Mouse (Mus musculus): ENCODE measurements at regions not wholly inside any gene's neighbourhood (a gene's known extent, or its start where the extent isn't known, plus 50 kb on each side); places are given as distances from the start of the nearest gene placed in this dataset.

DNA sequence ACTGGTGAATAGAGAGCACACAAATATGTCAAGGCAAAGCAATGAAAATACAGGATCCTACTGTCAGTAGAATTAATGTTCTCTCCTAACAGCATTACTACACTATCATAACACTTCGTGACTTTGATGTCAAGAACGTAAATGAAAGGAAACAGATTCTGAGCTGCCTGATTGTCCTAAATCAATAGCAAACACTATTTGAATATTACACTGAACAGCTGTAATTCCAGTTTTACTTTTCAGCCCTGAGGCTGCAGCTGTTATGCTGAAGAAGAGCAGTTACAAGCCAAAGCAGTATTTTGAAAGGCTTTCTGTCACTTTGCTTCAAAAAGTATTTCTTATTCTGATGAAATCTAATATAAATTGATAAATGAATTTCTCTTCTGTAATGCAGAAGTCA is 828.7 kb upstream of the Adgrl2 start:
- DNase-seq (ENCODE audit: low spot score in 2 of 2): no peak

DNA sequence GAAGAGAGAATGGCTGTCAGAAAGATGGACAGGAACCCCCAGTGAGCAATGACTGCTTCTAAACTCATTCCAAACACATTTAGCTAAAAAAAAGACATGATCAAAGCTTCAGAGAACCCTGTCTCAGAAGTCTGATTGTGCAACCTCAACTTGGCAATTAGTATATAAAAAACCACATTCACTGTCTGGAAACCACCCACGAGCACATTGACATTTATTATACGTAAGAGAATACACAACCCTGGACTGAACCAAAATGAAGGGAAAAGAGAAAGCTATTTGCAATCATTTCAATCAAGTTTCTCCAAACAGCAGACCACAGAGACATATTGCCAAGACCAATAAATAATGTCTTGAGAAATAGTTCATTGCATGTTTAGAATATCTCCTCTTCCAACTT is 820.7 kb upstream of the Adgrl2 start:
- DNase-seq (ENCODE audit: low spot score in 2 of 2): no peak

DNA sequence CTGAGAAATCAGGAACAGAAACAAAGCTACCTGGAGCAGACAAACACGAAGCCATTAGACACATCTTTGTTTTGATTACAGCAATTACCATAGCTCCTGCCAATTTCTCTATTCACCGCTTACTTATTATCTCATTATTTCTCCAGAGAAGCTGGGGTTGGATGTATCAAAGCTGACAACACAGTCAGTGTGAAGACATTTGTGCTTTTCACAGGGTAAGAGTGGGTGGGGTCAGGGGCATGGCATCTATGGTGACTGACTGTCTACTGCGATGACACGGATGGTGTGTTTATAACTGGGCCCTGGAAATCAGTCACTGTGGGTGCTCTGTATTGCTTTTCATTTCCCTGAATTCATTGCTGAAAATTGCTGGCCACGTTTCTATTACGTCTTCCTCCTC is 815.0 kb upstream of the Adgrl2 start:
- no peak for DNase-seq (ENCODE audit: low spot score in 2 of 2)

DNA sequence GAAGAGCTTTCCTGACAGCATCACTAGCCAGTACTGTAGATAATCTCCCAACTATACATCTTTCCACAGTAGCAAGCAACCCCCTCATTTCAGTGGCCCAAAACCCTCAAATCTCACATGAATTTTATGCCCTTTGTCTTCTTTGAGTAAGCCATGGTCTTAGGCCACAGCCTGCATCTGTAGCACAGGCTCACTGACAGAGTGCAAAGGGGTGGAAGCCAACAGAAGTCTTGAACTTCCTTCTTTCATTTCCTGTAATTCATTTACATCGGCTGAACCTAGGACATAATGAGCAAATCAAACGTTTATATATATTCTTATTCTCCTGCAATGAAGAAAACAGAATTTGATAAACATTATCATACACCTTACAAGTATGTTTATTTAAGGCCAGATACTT is 805.8 kb upstream of the Adgrl2 start:
- no peak for DNase-seq (ENCODE audit: low spot score in 2 of 2)

DNA sequence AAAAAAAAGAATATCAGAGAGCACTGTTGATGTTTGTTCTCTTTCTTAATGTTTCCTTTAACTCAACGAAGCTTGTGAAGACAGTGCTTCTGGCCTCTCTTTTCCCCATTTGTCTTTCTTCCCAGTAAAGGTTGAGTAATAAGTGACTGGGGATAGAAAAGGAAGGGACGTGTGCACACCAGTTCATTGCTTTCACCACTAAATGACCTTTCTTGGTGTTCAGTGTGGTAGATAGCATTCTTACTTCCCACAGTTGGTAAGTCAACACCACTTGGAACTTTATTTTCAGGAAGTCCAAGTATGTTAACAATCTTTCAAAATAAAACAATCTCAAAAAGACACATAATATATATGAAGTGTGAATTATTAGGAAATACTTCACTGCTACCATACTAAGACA is 801.2 kb upstream of the Adgrl2 start:
- DNase-seq (ENCODE audit: low spot score in 2 of 2): no peak

DNA sequence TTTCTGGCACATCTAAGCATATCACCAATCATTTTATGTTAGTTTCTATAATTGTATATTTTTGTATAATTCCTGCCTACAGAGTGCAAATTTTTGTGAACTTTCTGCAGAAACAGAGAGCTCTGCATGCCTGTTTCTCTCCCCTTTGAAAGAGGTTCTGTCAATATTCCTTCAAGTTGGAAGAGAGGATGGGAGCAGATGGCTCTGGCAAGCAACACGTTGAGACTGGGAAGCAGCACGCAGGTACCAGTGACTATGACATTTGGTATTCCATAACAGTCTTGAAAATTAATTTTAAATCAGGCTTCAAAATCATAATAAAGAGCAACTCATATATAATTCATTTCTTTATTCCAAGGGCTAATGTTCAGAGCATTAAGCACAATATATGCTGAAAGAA is 795.7 kb upstream of the Adgrl2 start:
- no peak for DNase-seq (ENCODE audit: low spot score in 2 of 2)

DNA sequence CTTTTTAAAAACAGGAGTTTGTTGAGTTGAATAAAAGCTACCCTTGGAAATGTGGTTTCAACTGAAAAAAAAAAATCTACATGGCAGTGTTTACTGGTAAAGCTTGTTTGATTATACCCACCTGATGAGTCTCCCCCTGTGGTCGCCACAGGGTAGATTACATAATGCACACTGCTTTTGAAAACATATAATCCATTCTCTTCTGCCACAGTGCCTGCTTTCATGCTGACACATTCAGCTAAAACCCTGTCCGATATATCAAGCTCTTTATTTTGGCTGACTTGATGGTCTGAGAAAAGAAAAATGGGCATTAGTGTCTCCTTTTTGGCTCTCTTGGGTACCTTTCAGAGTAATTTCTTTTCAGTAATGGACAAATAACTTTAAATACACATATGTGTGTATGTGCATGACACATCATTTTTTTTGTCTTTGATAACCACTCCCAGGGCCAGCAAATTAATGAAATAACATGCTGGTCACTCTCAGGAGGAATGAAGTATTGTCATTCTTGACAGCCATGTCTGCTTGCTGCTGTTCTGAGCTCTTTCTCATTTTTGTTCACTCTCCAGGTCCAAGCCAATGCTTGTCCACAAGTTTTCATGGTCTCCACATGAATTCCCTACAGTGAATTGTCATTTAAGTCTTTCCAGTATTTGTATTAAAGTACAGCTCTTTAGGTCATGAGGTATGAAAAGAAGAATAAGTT is 793.7 kb upstream of the Adgrl2 start:
- no peak for DNase-seq (ENCODE audit: low spot score in 2 of 2)

DNA sequence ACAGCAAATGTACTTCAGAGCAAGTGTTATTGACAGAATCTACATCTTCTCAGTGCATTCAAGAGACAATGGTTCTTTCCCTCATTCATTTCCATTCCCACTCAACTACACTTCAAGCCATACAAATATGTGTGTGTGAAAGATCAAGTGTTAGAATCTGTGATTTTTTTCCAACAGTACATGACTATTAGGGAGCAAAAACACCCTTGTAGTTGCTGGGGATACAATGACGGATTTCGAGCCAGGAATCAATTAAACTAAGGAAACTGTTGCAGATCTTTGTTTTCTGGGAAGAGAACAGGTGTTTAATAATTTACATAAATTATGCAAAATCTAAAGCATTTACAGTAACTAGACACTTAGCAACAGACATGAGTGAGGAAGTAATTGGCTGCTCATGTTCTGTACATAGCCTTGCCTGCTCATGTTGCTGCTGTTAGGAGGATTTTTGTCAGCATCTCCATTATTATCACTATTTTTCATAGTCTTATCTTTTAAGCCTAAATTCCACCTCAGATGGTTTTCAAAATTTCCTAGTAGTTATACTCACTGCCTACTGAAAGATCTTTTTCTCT is 777.6 kb upstream of the Adgrl2 start:
- DNase-seq (ENCODE audit: low spot score in 2 of 2): no peak

DNA sequence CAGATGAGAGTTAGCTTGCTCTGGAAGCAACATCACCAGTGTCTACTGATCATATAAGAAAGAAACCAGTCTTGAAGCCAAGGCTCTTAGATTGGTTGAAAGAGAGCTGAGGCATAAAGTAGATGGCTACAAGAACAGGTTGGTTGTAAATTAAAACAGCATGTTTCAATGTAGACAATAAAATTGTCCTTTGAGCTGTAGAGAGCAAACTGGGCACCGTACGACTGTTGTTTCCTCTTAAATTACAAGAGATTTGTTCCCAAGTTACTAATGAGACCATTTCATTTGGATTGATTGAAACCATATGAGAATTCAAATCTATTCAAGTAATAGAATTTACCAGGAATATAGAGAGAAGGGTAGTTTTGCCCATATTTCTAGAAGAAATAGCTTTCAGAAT is 770.9 kb upstream of the Adgrl2 start:
- DNase-seq (ENCODE audit: low spot score in 2 of 2): no peak

DNA sequence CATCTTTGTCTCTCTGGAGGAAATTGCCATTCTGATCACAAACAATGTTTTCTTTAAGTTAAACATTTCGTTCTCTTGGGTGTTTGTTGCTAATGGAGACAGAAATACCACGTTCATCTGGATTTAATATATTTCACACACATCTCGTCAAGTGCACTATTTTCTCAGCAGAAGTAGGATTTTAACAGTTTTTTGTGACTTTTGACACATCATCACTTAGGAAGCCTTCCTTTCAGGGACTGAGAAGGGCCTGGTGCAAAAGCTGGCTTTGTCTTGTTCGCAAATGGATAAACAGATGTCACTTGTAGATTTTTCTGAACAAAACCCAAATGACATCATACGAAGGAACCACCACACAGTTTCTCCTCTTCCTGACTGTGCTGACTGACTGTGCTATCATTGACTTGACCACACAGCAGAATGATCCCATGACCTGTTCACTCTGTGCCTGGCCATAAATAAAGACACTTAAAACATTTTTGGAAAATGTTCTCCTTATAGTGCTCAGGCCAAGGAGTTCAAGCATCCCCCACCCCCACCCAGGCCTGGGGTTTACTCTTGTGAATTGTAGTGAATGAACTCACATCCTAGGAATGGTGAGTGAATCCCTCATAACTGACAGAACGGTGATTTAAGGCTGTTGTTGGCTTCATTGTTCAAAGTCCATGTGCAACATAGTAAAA is 767.7 kb upstream of the Adgrl2 start:
- DNase-seq (ENCODE audit: low spot score in 2 of 2): no peak

DNA sequence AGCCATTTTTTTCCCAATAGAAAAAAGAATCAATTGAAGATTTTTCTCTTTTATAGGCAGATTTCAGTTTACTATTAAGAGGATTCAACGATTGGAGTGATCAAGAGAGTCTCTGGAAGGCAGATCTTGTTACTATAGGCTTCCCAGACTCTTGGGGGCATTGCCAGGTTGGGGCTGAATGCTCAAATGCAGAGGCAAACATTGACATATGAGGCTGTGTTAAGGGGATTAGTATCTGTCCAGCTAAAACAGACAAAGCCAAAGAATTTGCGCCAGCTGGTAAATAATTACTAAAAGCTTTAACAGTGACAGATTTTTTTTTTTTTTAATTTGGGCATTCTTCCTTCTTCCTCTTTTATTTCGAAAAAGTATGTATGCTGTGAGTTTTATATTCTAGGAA is 745.7 kb upstream of the Adgrl2 start:
- no peak for DNase-seq (ENCODE audit: low spot score in 2 of 2)

DNA sequence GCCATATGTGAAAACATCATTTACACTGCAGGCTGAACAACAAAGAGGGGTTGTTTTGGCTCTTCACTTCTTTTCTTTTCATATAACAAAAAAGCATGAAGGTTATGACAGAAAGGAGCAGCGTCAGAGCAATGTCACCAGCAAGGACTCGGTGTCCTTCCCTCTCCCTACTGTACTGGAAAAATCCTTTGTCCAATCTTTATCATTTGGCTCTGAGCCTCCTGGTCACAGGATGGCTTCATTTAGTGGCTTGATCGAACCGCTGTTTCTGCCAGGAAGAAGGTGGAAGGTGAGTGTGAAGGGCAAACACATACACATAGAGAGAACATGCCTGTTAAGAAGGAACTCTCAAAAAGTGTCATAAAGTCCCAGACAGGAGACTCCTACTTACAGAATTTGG is 735.9 kb upstream of the Adgrl2 start:
- DNase-seq (ENCODE audit: low spot score in 2 of 2): no peak

DNA sequence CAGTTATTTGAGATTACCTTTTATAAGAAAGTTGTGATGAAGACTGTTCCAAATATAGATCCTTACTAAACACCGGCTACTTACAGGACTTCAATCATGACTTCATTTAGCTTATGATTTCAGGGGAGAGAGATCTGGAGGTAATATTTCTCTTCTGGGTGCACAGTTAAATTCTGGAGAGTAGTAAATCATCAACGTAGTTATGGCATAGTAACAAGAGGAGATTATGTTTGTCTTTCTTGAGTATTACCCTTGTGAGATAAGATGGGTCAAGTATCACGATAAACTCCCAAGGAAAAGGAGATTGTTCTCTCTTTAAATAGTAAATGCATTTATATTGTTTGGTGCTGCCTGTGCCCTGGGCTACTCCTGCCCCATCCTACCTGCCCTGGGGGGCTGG is 734.5 kb upstream of the Adgrl2 start:
- DNase-seq (ENCODE audit: low spot score in 2 of 2): no peak

DNA sequence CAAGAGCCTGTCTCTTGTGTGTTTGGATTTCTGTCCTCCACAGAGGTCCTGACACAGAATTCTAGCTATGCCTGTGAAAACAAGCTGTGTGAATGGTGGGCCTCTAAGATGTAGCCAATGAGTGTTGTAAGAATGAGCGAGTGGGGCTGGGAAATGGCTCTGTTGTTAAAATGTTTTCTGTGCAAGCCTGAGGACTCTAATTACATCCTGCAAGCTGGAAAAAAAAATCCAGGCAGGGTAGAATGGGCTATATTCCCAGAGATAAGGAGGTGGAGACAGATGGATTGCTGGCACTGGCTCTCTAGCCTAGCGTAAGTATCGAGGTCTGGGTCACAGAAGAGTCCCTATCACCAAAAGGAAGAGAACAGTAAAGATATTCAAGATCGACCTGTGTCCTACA is 731.5 kb upstream of the Adgrl2 start:
- DNase-seq (ENCODE audit: low spot score in 2 of 2): no peak

DNA sequence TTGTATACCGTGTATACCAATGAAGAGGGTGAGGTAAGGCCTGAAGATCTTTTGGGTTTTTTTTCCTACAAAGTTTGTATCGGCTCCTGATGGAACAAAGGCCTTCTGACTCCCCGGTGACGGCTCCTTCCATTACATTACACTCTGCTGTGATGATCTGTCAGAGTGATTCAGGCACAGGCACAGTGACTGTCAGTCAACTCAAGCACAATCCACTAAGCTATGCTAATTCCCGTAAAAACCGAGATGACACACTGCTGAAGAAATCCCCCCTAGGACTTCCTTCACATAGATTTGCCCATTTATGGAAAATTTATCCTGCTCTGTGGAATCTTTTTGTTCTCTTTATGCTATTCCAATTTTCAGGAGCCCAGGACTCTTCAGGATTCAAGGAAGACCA is 730.0 kb upstream of the Adgrl2 start:
- DNase-seq (ENCODE audit: low spot score in 2 of 2): no peak

DNA sequence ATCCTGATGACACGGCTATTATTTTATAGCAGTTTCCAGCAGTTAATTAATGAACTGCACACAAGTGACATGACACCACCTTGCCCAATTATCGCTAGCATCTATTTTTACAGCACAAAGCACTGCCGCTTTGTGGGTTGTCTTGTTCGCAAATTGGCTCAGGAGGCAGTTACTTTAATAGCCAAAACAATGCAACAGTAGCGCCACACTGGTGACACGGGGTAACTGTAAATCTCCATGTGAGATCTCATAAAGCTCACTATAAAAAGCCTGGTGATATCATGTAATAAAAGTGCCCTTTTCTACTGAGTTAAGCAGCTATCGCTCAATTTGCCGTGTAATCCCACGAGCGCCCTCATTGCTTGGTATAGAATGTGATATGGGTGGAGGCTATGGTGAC is 715.4 kb upstream of the Adgrl2 start:
- DNase-seq (ENCODE audit: low spot score in 2 of 2): no peak

DNA sequence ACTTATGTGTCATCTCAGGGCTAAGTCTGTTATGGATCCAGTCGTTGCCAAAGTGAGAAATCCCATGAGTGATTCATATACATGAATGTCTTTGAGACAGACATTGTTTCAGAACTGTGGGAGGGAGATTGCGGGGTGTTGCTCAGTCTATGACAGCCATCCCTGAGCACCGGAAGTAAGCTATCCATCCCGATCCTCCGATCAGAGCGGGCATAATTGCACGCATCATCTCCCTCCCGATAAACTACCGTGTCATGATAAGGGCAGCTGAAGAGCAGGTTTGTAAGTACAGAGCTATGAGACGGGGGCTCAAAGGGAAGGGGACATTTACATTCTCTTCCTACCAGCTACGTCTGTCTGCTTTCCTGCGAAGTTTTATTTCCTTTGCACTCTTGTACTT is 715.0 kb upstream of the Adgrl2 start:
- DNase-seq (ENCODE audit: low spot score in 2 of 2): no peak

DNA sequence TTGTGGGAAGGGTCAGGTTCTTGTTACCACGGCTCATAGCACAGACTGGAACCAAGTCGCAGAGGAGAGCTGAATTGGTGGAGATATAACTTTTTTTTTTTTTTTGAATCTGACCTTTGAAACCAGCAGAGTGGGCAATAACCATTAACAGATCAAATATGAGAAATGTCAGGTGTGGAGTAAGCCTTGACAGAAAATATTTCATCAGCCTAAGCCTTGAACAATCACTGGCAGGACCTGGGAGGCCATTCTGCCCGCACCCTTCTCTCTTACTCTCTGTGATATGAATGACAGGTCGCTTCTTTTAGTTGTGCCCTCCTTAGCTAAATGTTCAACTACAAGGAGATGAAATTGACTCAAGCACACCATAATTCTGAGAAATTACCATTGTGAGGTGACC is 714.1 kb upstream of the Adgrl2 start:
- no peak for DNase-seq (ENCODE audit: low spot score in 2 of 2)

DNA sequence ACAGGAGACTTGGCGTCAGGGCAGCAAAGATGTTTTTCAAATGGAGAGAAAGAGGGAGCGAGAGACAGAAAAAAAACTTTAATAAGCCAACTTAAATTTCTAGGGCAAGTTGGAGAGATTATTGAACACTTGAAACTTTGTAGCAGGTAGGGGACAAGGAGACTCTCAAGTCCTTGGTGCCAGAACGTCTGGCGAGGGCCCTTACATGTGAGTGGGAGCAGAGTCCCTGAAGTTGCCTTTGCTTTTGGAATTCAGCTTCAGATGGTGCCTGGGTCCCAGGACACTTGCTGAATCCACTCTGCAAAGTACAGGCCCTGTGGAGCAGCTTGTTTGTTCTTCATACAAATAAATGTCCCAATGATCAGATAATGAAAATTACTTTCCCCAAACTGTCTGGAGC is 693.2 kb upstream of the Adgrl2 start:
- no peak for DNase-seq (ENCODE audit: low spot score in 2 of 2)

DNA sequence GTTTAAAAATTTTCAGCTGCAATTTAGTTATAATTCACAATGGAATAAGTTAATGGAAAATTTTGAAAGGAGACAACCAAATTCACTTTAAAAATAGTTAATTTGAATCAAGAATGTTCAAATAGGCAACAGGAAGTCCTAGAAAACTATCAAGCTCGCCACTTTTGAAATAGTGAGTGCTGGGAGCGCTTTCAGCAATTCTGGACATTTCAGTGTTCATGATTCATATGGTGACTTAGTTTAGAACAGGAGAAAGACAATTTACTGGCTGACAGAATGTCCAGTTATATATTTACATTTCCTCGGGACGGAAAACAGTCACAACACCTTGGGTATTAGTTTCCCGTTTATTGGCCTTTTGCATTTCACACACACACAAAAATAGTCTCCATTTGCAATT is 691.9 kb upstream of the Adgrl2 start:
- no peak for DNase-seq (ENCODE audit: low spot score in 2 of 2)

DNA sequence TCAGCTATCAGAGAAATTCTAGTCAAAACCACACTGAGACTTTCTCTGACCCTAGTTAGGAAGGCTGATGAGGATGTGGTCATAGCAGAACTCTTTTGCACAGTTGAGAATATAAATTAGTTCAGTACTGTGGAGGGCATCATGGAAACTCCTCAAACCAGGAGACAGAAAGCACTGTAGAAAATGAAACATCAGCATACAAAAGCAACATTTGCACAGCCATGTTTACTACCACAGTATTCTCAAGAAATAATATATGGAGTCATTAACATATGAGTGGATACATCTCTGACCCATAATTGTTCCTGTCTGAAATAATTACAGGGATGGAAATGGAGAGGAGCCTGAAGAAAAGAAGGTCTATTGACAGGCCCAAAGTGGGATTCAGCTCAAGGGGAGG is 683.6 kb upstream of the Adgrl2 start:
- no peak for DNase-seq (ENCODE audit: low spot score in 2 of 2)

DNA sequence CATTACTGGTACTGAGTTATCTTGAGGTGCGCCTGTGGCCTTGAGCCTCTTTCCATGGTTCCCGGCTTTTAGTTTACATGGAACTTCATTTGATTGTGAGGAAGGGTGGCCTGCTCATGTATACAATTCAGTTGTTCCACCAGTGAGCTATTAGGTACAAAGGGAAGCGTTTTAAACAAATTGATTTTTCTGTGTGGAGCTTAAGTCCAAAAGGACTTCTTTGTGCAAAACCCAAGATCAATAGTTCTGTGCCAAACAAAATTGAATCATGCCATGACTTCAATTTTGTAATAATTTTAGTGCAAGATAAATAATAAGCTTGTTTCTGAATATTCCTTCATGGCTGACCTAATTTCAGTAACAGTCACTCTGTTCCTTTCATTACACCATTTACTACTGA is 674.3 kb upstream of the Adgrl2 start:
- no peak for DNase-seq (ENCODE audit: low spot score in 2 of 2)

DNA sequence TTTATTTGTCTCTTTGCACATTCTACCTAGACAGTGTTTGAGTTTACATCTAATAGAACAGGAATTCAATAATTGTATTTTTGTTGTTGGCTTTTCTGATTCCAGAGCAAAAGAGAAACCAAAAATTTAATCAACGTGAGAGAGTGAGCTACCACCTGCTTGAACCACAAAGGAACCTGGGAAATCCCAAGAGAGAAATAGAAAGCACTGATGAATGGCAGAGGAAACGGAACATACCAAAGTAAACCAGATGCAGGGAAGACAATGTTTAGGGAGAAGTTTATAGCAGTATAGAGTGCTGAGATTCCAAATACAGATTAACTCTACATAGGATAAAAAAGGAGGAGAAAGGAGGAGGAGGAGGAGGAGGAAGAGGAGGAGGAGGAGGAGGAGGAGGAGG is 648.0 kb upstream of the Adgrl2 start:
- no peak for DNase-seq (ENCODE audit: low spot score in 2 of 2)

DNA sequence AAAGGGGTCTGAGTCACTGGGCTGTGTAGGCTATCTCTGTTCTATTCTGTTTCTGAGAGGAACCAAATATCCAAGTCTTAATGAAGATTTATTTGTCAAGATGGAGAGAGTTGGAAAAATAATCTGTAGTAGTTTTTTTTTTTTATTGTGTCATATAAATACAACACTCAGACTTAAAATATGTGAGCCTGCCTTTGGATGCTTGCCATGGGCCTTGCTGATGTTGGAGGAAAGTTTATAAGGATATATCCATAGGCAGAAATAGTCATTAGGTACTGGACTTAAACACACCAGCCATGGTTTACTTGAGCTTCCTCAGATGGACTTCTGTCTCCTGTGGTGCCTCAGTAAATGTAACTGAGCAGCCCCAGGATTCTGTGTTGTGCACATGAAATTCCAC is 635.8 kb upstream of the Adgrl2 start:
- no peak for DNase-seq (ENCODE audit: low spot score in 2 of 2)
